Mouse (Mus musculus) MEL (cell line): ENCODE measurements at regions not wholly inside any gene's neighbourhood (a gene's known extent, or its start where the extent isn't known, plus 50 kb on each side); places are given as distances from the start of the nearest gene placed in this dataset.

Experiments used
- CTCF ChIP-seq, 3 experiments: IDR thresholded peaks in 2 of 3; conservative IDR thresholded peaks in 1 of 3; 2 replicates each; pipeline ENCODE4 v1.5.1; 2011 to 2012; ENCODE audit warnings: low read length in 3 of 3, low read depth in 2 of 3, mild to moderate bottlenecking in 2 of 3, improper control_type of control experiment in 1 of 3, inconsistent platforms in 1 of 3, mixed read lengths in 1 of 3, moderate library complexity in 1 of 3; ENCODE audit not compliant: control insufficient read depth in 1 of 3, insufficient read depth in 1 of 3, poor library complexity in 1 of 3, severe bottlenecking in 1 of 3
- ELF1 ChIP-seq: IDR thresholded peaks from 2 replicates; pipeline ENCODE4 v1.6.1; 2014; ENCODE audit warnings: low read depth, mild to moderate bottlenecking, inconsistent platforms, low read length, improper control_type of control experiment, moderate library complexity
- EP300 ChIP-seq, 2 experiments: IDR thresholded peaks; 2 replicates each; pipeline ENCODE4 v1.6.1; 2011; ENCODE audit warnings: improper control_type of control experiment in 2 of 2, low read length in 2 of 2, low read depth in 1 of 2, mild to moderate bottlenecking in 1 of 2
- GABPA ChIP-seq: IDR thresholded peaks from 2 replicates; pipeline ENCODE4 v1.6.1; 2012; ENCODE audit warnings: low read depth, mild to moderate bottlenecking, inconsistent platforms, low read length, improper control_type of control experiment, moderate library complexity
- HCFC1 ChIP-seq: IDR thresholded peaks from 2 replicates; pipeline ENCODE4 v1.6.1; 2012; ENCODE audit warnings: low read depth, mild to moderate bottlenecking, inconsistent platforms, low read length, improper control_type of control experiment, moderate library complexity
- MAFK ChIP-seq: IDR thresholded peaks from 2 replicates; pipeline ENCODE4 v1.6.1; 2011; ENCODE audit warnings: low read depth, mild to moderate bottlenecking, low read length, improper control_type of control experiment, borderline replicate concordance
- POLR2A ChIP-seq, 2 experiments: IDR thresholded peaks; 2 replicates each; pipeline ENCODE4 v1.6.1; 2011 to 2012; ENCODE audit warnings: low read length in 2 of 2, mild to moderate bottlenecking in 2 of 2, control low read depth in 1 of 2, improper control_type of control experiment in 1 of 2, low read depth in 1 of 2, moderate library complexity in 1 of 2; ENCODE audit not compliant: control insufficient read depth in 1 of 2, insufficient read depth in 1 of 2, poor library complexity in 1 of 2
- POLR2AphosphoS2 ChIP-seq: IDR thresholded peaks from 2 replicates; pipeline ENCODE4 v1.6.1; 2011; ENCODE audit warnings: low read length, improper control_type of control experiment
- RAD21 ChIP-seq: IDR thresholded peaks from 2 replicates; pipeline ENCODE4 v1.6.1; 2011; ENCODE audit warnings: mild to moderate bottlenecking, low read depth, low read length, improper control_type of control experiment
- TAL1 ChIP-seq: IDR thresholded peaks from 2 replicates; pipeline ENCODE4 v1.6.1; 2012; ENCODE audit warnings: mild to moderate bottlenecking, inconsistent platforms, low read length, moderate library complexity, mixed read lengths
- TBP ChIP-seq: IDR thresholded peaks from 2 replicates; pipeline ENCODE4 v1.8.0; 2011; ENCODE audit warnings: low read depth, low read length, improper control_type of control experiment
- TCF12 ChIP-seq: IDR thresholded peaks from 2 replicates; pipeline ENCODE4 v1.6.1; 2014; ENCODE audit warnings: low read depth, mild to moderate bottlenecking, inconsistent platforms, low read length, improper control_type of control experiment, moderate library complexity

- TF ChIP-seq CTCF (IDR thresholded peaks at IDR 0.05 in 2 of 3, conservative IDR thresholded peaks at IDR 0.05 in 1 of 3; ENCODE audit: control insufficient read depth in 1 of 3, insufficient read depth in 1 of 3, low read depth in 2 of 3, low read length in 3 of 3, poor library complexity in 1 of 3, severe bottlenecking in 1 of 3) = no peak
- no peak for TF ChIP-seq ELF1
- TF ChIP-seq POLR2AphosphoS2 = no peak
- TF ChIP-seq TBP = no peak
- no peak for TF ChIP-seq HCFC1
- no peak for TF ChIP-seq TAL1
- no peak for TF ChIP-seq GABPA
- TF ChIP-seq TCF12 = no peak
- TF ChIP-seq MAFK = no peak
- TF ChIP-seq EP300 (IDR thresholded peaks at IDR 0.05; ENCODE audit: low read depth in 1 of 2, low read length in 2 of 2) = no peak
- no peak for TF ChIP-seq RAD21
- TF ChIP-seq POLR2A (IDR thresholded peaks at IDR 0.05; ENCODE audit: control insufficient read depth in 1 of 2, insufficient read depth in 1 of 2, low read depth in 1 of 2, low read length in 2 of 2, poor library complexity in 1 of 2) = no peak
Measured at GRCm38 (mm10) chr13:57146708-57147107, 250.9 kb upstream of the Trpc7 start.
